Mouse (Mus musculus): ENCODE measurements around the gene Fosb.

Fosb gene

GRCm38 (mm10) chr7:19309884-19310641 lies at the start of gene Fosb:
TSS of gene Fosb (minus strand) at chr7:19310051.
- CTCF ChIA-PET = interaction anchor here (0.5 to 1.1 kb wide), 2 partner anchors 9 to 54 kb away, joined by 3 read pairs; no protein-coding TSS in a partner anchor

GRCm38 (mm10) chr7:19359299-19359891 lies 49.5 kb upstream of the Fosb start, which contains the start of the genes Cd3eap and Ppp1r13l:
TSS of gene Cd3eap (minus strand) at chr7:19359483.
TSS of gene Ppp1r13l (plus strand) at chr7:19359749.
- CTCF ChIA-PET = interaction anchor here (0.7 kb wide), 1 partner anchor 9 kb away, joined by 3 read pairs; no protein-coding TSS in a partner anchor

DNA sequence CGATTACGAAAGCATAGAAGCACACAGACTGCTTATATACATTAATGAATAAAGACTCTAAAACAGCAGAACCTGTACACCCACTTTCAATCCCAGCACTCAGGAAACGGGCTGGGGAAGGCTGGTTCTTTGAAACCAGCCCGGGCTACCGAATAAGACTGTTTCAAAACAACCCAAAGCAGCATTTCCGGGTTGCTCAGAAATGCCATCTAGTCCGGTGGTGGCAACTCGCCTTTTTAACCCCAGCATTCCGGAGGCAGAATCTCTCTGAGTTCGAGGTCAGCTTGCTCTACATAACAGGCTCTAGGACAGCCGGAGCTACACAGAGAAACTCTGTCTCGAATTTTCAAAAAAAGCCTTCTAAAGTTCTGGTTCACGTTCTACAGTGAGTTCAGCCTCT lies 48.8 kb upstream of the Fosb start:
- CTCF ChIA-PET = no interaction called here

GRCm38 (mm10) chr7:19357381-19358375 lies 47.8 kb upstream of the Fosb start:
- CTCF ChIA-PET = no interaction called here

DNA sequence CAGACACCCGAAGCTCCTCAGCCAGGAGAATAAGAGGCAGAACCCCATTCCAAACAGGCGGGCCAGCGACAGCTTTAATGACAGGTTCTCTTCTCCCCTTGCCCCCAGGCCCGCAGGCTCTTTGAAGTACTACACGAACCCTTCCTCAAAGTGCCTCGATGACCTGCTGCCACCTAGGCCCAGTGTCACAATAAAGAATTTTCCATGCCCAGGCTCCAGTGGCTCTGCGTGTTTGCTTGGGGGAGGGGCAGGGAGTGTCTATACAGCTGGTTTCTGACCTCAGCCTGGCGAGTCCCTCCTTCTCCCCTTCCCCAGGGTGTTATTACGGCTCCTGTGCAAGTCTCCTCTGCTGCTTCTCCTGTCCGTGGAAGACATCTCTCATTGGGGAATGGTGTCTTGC lies 46.5 kb upstream of the Fosb start:
- CTCF ChIA-PET = no interaction called here

- CTCF ChIA-PET = interaction anchor here (0.6 kb wide), 1 partner anchor 115 kb away, joined by 3 read pairs; no protein-coding TSS in a partner anchor
These were observed 45.1 kb upstream of the Fosb start for GRCm38 (mm10) chr7:19354991-19355390.

DNA sequence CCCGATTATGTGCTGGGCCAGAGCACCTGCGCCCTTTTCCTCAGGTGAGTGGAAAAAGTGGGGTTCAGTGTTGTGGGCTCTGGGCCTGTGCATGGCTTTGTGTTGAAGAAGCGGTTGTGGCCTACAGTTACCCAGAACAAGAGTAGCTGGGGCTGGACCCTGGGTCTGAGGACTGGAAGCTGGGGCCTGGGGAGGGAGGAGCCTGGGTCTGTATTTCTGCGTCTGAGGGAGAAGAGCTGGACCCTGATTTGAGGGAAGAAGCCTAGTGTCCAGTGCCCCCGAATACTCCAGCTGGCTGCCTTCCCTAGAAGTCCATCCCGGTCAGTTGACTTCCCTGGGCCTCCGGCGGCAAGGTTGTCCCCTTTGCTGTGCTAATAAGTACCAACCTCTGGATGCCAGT lies 40.4 kb upstream of the Fosb start:
- CTCF ChIA-PET = interaction anchor here (0.5 to 1.1 kb wide), 2 partner anchors 9 to 111 kb away, joined by 3 read pairs; partner anchors contain the start of genes Cd3eap and Ppp1r13l

DNA sequence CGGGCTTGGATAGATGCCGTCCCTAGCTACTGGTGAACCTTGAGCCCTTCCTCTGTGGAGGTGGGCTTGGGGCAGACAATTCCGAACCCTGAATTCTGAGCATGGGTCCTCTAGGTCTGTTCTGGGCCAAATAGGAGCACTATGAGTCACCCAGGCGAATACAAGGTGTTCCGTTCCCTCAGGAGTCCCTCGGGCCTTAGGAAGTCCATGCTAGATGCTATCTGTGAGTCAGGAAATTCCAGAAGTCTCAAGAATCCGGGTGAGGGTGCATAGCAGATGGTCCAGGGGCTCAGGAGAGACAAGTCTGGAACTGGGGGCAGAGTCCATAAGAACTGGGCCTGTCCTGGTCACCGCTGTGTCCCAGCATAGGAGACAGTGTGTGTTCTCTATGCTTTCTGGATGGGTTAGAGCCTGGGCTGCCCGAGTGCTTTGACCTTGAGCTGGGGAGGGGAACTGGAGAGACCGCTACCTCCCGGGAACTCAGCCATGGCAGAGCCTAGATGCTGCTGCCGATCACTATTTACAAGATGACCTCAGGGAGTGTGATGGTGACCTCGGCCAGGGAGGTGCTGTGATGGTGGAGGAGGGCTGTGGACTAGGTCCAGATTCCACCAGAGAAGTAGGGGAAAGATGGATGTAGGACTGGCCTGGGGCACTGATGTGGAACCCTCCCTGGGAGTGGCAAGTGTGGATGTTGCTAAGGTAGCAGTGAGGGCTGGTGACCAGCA lies 39.5 kb upstream of the Fosb start:
- CTCF ChIA-PET = no interaction called here

DNA sequence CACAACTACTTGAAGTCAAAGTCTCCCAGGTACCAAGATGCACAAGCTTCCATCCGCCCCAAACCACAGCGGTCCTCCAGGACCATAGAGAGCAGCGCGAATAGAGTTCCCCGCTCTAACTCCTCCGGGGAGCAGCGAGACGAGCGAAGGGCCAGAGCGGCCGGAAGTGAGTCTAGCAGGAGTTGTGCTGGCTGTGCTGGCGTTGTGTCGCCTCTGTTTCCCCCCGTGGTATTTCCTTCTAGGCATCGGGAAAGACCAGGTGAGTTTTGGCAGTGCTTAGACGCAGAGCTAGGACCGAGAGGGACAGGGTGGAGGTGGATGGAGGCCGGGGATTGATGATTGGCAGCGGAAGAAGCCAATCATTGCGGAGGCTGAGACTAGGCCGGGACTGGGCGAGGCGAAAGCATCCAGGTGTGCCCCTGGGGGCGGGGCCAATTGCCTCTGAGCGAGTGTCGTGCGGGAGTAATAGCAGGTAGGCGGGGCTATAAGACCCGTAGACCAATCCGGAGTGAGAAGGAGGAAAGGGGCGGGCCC lies 35.2 kb upstream of the Fosb start:
- CTCF ChIA-PET = interaction anchor here (1.2 kb wide), 1 partner anchor 46 kb away, joined by 5 read pairs; no protein-coding TSS in a partner anchor

GRCm38 (mm10) chr7:19344237-19344847 lies 34.5 kb upstream of the Fosb start, which contains the start of gene Ercc1:
TSS of gene Ercc1 (plus strand) at chr7:19344778.
- CTCF ChIA-PET = interaction anchor here (1.2 to 1.3 kb wide), 2 partner anchors 45 to 99 kb away, joined by 5 to 8 read pairs; no protein-coding TSS in a partner anchor

GRCm38 (mm10) chr7:19343210-19343808 lies 33.5 kb upstream of the Fosb start:
- CTCF ChIA-PET = interaction anchor here (1.3 to 2.4 kb wide), 2 partner anchors 40 to 98 kb away, joined by 8 to 12 read pairs; no protein-coding TSS in a partner anchor

DNA sequence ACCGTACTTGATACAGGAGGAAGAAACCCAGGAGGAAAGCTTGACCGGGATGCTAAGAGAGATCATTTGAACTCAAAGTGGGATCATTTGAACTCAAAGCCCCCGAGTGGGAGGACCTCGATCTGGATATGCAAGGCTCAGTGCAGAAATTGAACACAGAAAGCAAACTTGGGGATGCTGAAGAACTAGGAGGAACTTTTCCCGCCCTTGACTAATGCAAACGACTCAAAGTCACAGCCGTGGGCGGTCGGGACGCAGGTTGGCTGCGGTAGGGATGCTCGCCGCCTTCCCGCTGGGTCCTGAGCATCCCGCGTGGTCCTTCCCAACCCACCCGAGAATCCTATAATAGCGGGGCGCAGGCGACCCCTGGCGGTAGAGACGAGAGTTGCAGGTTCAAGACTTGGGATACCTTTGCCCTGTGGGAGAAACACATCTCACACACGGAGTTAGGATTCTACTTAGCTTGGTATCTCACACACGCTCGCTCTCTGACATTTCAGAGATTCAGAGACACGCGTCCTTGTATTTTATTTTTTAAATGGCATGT lies 32.7 kb upstream of the Fosb start:
- CTCF ChIA-PET = interaction anchor here (0.6 to 2.4 kb wide), 4 partner anchors 40 to 375 kb away, joined by 3 to 12 read pairs (median 8); no protein-coding TSS in a partner anchor

DNA sequence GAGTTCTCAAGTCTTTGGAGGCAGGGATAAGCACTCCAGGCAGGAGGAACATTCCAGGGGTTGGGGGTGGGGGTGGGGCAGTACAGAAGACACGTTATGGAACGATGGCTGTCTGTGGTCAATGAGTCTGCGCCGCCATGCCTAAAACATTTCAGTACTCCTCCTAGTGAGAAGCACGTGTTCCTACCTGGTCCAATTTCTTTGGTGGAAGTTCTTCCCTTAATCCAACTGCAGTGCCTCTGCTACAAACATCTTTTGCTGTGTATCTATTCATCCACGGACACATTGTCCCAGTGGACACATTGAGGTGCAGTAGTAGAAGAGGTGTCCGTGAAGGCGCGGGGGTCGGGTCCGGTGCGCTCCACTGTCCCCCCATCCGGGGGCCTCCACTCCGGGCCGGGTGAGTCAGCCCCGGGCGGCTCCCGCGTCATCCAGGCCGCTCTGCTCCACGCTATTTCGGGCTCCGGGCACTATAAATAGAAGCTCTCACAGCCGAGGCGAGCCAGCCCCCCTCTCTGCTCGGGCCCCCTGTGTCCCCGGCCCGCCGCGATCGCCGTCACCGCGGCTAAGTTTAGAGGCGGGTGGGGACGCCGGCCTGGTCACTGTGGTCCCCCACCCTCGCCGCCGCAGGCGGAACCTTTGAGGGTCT lies 32.0 kb upstream of the Fosb start:
- CTCF ChIA-PET = interaction anchor here (0.6 to 2.4 kb wide), 5 partner anchors 10 to 375 kb away, joined by 3 to 12 read pairs (median 5); no protein-coding TSS in a partner anchor

GRCm38 (mm10) chr7:19341250-19341649 lies 31.4 kb upstream of the Fosb start:
- CTCF ChIA-PET = interaction anchor here (0.8 to 1.4 kb wide), 2 partner anchors 9 to 41 kb away, joined by 3 to 12 read pairs; no protein-coding TSS in a partner anchor

DNA sequence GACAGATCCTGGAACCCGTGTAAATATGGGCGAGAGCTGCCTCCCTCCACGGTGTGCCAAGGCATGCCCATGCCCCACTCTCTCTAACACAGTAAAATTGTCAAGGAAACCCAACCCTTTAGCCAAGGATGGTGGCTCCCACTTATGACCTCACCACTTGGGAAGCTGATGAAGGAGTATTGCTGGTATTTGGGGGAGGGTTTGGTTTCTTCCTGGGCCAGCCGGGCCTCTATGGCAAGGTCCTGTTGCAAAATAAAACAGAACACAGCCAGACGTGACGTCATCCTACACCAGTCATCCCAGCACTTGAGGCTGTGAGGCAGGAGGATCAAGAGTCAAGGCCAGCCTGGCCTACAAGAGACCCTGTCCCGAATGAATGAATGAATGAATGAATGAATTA lies 28.7 kb upstream of the Fosb start:
- CTCF ChIA-PET = no interaction called here

- CTCF ChIA-PET = no interaction called here
These were observed 28.2 kb upstream of the Fosb start for GRCm38 (mm10) chr7:19338060-19338459.

DNA sequence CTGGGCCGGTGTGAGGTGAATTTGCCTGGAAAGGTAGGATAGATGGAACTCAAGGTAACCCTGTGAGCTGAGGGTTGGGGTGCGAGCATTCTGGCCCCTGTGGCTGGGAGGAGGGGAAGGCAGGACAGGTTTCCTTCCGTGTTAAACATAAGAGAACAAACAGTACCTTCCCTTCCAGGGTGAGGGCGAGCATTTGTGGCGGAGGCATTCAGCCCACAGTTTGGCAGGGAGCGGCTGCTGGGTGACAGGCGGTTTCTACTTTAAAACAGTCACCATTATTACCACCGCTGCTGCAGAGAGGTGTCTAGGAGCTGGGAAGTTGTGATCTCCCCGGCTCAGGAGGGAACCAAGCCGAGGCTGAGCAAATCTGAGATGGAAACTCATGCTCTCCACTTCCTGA lies 27.3 kb upstream of the Fosb start:
- CTCF ChIA-PET = interaction anchor here (1.0 kb wide), 1 partner anchor 164 kb away, joined by 3 read pairs; no protein-coding TSS in a partner anchor

- CTCF ChIA-PET = interaction anchor here (0.9 kb wide), 1 partner anchor 20 kb away, joined by 4 read pairs; no protein-coding TSS in a partner anchor
These were observed 25.7 kb upstream of the Fosb start for GRCm38 (mm10) chr7:19335583-19335982.

Data from spleen, embryonic (tissue).